Mouse (Mus musculus) liver, postnatal 0 days (tissue): Measurements from ENCODE around the gene Flrt1.

Experiments used
- CTCF ChIP-seq: sonication (generic); IDR thresholded peaks from 2 replicates; pipeline ENCODE4 v1.5.1; 2016; ENCODE audit warnings: antibody characterized with exemption, low read depth
- EP300 ChIP-seq: IDR thresholded peaks from 2 replicates; pipeline ENCODE4 v1.6.1; 2016; ENCODE audit warnings: antibody characterized with exemption, low read depth, mild to moderate bottlenecking

DNA sequence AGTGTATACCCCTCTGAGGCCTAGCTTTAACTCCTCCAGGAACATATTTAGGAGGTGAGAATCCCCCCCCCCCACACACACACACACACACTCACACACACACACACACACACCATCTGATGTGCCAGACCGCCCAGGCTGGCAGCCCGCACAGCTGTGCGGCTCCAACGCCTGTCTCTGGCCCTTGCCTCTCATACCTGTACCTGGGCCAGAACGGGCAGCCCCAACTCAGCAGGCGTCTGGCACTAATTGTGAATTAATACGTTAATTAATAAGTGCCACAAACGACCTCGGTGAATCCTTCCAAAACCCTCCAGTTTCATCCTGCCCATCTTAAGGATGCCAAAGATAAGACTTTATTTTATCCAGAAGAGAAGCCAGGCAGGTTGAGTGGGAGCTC, 27.9 kb upstream of the Flrt1 start:
- no peak for TF ChIP-seq CTCF
- no peak for TF ChIP-seq EP300
